Mouse (Mus musculus): ENCODE results near the gene Rin1. TPM values are rescaled to one million over a fixed set of nuclear protein-coding genes. Genes with fewer than 3 reads are reported as not detected.

Rin1 gene
- polyA plus RNA-seq, 1 experiment from 2014 or later, result 1.6 TPM

GRCm38 (mm10) chr19:5060365-5061330, 10.4 kb downstream of the Rin1 start:
- H3K27ac ChIP-seq (replicated peaks; ENCODE audit: low read depth, low read length), result no peak overlapping the region
- DNase-seq, result no peak
- H3K9me3 ChIP-seq (ENCODE audit: control insufficient read depth, low read length), result no peaks in the 10 kb centered on the region
- 51% methylated on average over 5 of the region's 5 CpGs for WGBS
- 0 out of 2 replicates have a peak, but pooled peaks cover 8% of the 10 kb centered on the region for H3K4me1 ChIP-seq (ENCODE audit: control insufficient read depth, insufficient read depth, low read length)
- H3K36me3 ChIP-seq (ENCODE audit: control insufficient read depth, insufficient read depth, low read length), result no peaks in the 10 kb centered on the region
- H3K4me3 ChIP-seq (replicated peaks; ENCODE audit: low read depth, low read length), result no peak overlapping the region
- ATAC-seq (ENCODE audit: low FRiP score, low TSS enrichment), result no peak
- no peak overlapping the region for H3K9ac ChIP-seq (replicated peaks; ENCODE audit: low read length)
- no peaks in the 10 kb centered on the region for H3K27me3 ChIP-seq (ENCODE audit: control insufficient read depth, insufficient read depth, low read length)
- no peak overlapping the region for H3K4me2 ChIP-seq (ENCODE audit: low read length)

DNA sequence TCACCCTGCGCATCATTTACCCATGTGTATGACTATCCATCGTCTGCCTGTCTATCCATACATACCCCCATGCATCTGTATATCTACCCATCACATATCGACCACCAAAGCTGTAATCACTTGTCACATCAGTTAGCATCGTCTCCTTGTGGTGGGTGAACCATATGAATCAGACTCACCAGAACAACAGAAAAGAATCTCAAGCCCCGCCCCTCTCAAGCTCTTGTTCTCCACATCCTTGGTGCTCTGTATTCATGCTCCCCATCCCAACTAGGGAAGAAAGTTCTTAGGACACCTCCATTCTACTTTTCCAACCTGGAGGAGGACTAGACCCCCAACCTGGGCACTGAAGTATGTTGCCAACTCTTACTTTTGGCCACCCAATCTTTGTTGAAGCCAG, 11.8 kb downstream of the Rin1 start:
- Histone ChIP-seq H3K4me3 (replicated peaks; ENCODE audit: low read depth, low read length) (no peak overlapping the region), H3K27ac (replicated peaks; ENCODE audit: low read depth, low read length) (no peak overlapping the region), H3K9ac (replicated peaks; ENCODE audit: low read length) (no peak overlapping the region), H3K4me1 (ENCODE audit: control insufficient read depth, insufficient read depth, low read length) (0 out of 2 replicates have a peak, but pooled peaks cover 8% of the 10 kb centered on the region), H3K36me3 (ENCODE audit: control insufficient read depth, insufficient read depth, low read length) (no peaks in the 10 kb centered on the region), H3K27me3 (ENCODE audit: control insufficient read depth, insufficient read depth, low read length) (peaks cover 3% of the 10 kb centered on the region; the same call in 1 of the 2 replicates), H3K9me3 (ENCODE audit: control insufficient read depth, low read length) (no peaks in the 10 kb centered on the region), H3K4me2 (ENCODE audit: low read length) (no peak overlapping the region)
- DNase-seq (no peak), ATAC-seq (ENCODE audit: low FRiP score, low TSS enrichment) (no peak)
- WGBS, result 83% methylated on average over 5 of the region's 5 CpGs

DNA sequence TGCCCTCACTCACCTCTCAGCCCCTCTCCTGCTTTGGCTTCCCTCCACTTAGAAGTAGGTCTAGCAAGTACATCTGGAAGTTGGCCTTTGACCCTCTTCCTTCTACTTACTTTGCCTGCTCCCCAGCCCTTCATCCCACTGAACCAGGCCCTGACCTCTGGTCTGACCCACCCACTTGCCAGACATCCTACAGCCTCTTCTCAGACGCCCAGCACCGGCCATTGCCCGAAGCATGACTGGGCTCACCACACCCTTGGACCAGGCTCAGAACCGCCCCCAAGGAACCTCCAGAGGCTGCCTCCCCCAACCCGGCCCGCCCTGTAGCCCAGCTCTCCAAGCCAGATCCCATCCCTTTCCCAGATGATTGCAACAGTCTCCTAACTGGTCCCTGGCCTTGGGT, 12.2 kb downstream of the Rin1 start:
- H3K4me3 ChIP-seq (replicated peaks; ENCODE audit: low read depth, low read length), result no peak overlapping the region

GRCm38 (mm10) chr19:5065104-5065503, 14.8 kb downstream of the Rin1 start:
- DNase-seq (no peak), ATAC-seq (ENCODE audit: low FRiP score, low TSS enrichment) (no peak)
- Histone ChIP-seq H3K36me3 (ENCODE audit: control insufficient read depth, insufficient read depth, low read length) (no peaks in the 10 kb centered on the region), H3K4me2 (ENCODE audit: low read length) (no peak overlapping the region), H3K27ac (replicated peaks; ENCODE audit: low read depth, low read length) (no peak overlapping the region), H3K9me3 (ENCODE audit: control insufficient read depth, low read length) (no peaks in the 10 kb centered on the region), H3K4me1 (ENCODE audit: control insufficient read depth, insufficient read depth, low read length) (peaks cover 16% of the 10 kb centered on the region), H3K4me3 (replicated peaks; ENCODE audit: low read depth, low read length) (no peak overlapping the region), H3K9ac (replicated peaks; ENCODE audit: low read length) (no peak overlapping the region), H3K27me3 (ENCODE audit: control insufficient read depth, insufficient read depth, low read length) (peaks cover 32% of the 10 kb centered on the region)
- WGBS, result 76% methylated on average over 7 of the region's 7 CpGs

More for the DNA sequence above, 12.2 kb downstream of the Rin1 start:
- Histone ChIP-seq H3K9ac (replicated peaks; ENCODE audit: low read length) (no peak overlapping the region), H3K27me3 (ENCODE audit: control insufficient read depth, insufficient read depth, low read length) (peaks cover 6% of the 10 kb centered on the region; the same call in 1 of the 2 replicates), H3K9me3 (ENCODE audit: control insufficient read depth, low read length) (no peaks in the 10 kb centered on the region), H3K4me2 (ENCODE audit: low read length) (no peak overlapping the region), H3K36me3 (ENCODE audit: control insufficient read depth, insufficient read depth, low read length) (no peaks in the 10 kb centered on the region), H3K27ac (replicated peaks; ENCODE audit: low read depth, low read length) (no peak overlapping the region), H3K4me1 (ENCODE audit: control insufficient read depth, insufficient read depth, low read length) (peaks cover 10% of the 10 kb centered on the region; the same call in 1 of the 2 replicates)
- ATAC-seq (ENCODE audit: low FRiP score, low TSS enrichment) (no peak), DNase-seq (no peak)
- 87% methylated on average over 6 of the region's 6 CpGs for WGBS

DNA sequence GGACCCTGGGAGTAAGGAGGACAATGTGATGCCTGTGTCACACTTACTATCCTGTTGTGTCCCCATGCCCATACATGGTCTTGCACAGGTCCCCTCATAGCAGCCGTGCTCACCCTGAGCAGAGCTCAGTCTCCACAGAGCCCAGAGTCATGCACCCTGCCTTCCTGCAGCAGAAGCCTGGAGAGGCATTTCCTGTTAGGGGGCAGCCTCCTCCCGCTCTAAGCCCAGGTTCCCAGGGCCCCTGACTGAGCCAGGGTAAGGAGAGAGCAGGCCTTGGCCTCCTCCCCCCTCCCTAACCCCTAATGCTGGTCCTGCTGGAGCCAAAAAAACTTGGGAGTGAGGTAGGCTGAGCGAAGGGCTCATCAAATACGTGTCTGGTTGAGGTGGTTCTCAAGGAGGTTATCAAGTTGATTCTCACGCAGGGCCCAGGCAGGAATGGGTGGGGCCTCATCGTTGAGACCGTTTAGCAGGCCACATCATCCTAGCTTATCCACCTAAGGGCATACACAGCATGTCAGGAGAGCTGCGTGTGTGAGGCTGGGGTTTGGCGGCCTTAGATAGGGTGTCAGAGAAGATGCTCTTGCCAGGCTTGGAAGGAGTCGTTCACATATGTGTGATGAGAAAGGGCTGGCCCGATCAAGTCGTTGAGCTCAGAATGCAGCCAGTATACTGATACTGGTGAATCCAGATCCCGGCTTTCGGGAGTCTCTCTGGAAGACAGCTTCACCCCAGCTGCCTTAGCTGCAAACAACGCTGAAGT, 16.9 kb downstream of the Rin1 start:
- Histone ChIP-seq H3K27ac (replicated peaks; ENCODE audit: low read depth, low read length) (no peak overlapping the region), H3K9me3 (ENCODE audit: control insufficient read depth, low read length) (no peaks in the 10 kb centered on the region), H3K27me3 (ENCODE audit: control insufficient read depth, insufficient read depth, low read length) (peaks cover 33% of the 10 kb centered on the region), H3K36me3 (ENCODE audit: control insufficient read depth, insufficient read depth, low read length) (no peaks in the 10 kb centered on the region), H3K4me2 (ENCODE audit: low read length) (peak overlapping the region; percentile 72), H3K4me3 (replicated peaks; ENCODE audit: low read depth, low read length) (peak overlapping the region; percentile 33), H3K4me1 (ENCODE audit: control insufficient read depth, insufficient read depth, low read length) (peaks cover 28% of the 10 kb centered on the region), H3K9ac (replicated peaks; ENCODE audit: low read length) (peak overlapping the region; percentile 57; the same call in 1 of the 2 replicates)
- DNase-seq, result no peak
- no peak for ATAC-seq (ENCODE audit: low FRiP score, low TSS enrichment)
- WGBS, result 13% methylated on average over 15 of the region's 15 CpGs

GRCm38 (mm10) chr19:5067867-5068569, 17.7 kb downstream of the Rin1 start, which contains the start of gene Cd248:
TSS of gene Cd248 (plus strand) at chr19:5068078.
- Histone ChIP-seq H3K9ac (replicated peaks; ENCODE audit: low read length) (peak within 1 kb of the TSS; percentile 57), H3K4me3 (replicated peaks; ENCODE audit: low read depth, low read length) (peak within 1 kb of the TSS; percentile 33), H3K36me3 (ENCODE audit: control insufficient read depth, insufficient read depth, low read length) (no peaks in the 10 kb centered on the region), H3K4me2 (ENCODE audit: low read length) (peak within 1 kb of the TSS; percentile 72), H3K27me3 (ENCODE audit: control insufficient read depth, insufficient read depth, low read length) (peaks cover 33% of the 10 kb centered on the region), H3K9me3 (ENCODE audit: control insufficient read depth, low read length) (no peaks in the 10 kb centered on the region), H3K4me1 (ENCODE audit: control insufficient read depth, insufficient read depth, low read length) (peaks cover 31% of the 10 kb centered on the region), H3K27ac (replicated peaks; ENCODE audit: low read depth, low read length) (no peak within 1 kb of the TSS)
- 2% methylated on average over 56 of the region's 56 CpGs for WGBS
- DNase-seq (peak; percentile 69), ATAC-seq (ENCODE audit: low FRiP score, low TSS enrichment) (no peak)

- DNase-seq (no peak), ATAC-seq (ENCODE audit: low FRiP score, low TSS enrichment) (no peak)
- peak overlapping the region; percentile 33 for H3K4me3 ChIP-seq (replicated peaks; ENCODE audit: low read depth, low read length)
- no peaks in the 10 kb centered on the region for H3K9me3 ChIP-seq (ENCODE audit: control insufficient read depth, low read length)
- no peak overlapping the region for H3K27ac ChIP-seq (replicated peaks; ENCODE audit: low read depth, low read length)
- H3K4me2 ChIP-seq (ENCODE audit: low read length), result peak overlapping the region; percentile 72
- H3K27me3 ChIP-seq (ENCODE audit: control insufficient read depth, insufficient read depth, low read length), result peaks cover 33% of the 10 kb centered on the region
- peak overlapping the region; percentile 57; the same call in 1 of the 2 replicates for H3K9ac ChIP-seq (replicated peaks; ENCODE audit: low read length)
- peaks cover 31% of the 10 kb centered on the region for H3K4me1 ChIP-seq (ENCODE audit: control insufficient read depth, insufficient read depth, low read length)
- 37% methylated on average over 21 of the region's 21 CpGs for WGBS
- no peaks in the 10 kb centered on the region for H3K36me3 ChIP-seq (ENCODE audit: control insufficient read depth, insufficient read depth, low read length)
These were observed 18.4 kb downstream of the Rin1 start for GRCm38 (mm10) chr19:5068570-5069234.

GRCm38 (mm10) chr19:5069486-5069885, 19.2 kb downstream of the Rin1 start:
- Histone ChIP-seq H3K9ac (replicated peaks; ENCODE audit: low read length) (no peak overlapping the region), H3K4me2 (ENCODE audit: low read length) (no peak overlapping the region), H3K4me1 (ENCODE audit: control insufficient read depth, insufficient read depth, low read length) (peaks cover 31% of the 10 kb centered on the region), H3K27me3 (ENCODE audit: control insufficient read depth, insufficient read depth, low read length) (peaks cover 33% of the 10 kb centered on the region), H3K9me3 (ENCODE audit: control insufficient read depth, low read length) (no peaks in the 10 kb centered on the region), H3K4me3 (replicated peaks; ENCODE audit: low read depth, low read length) (no peak overlapping the region), H3K27ac (replicated peaks; ENCODE audit: low read depth, low read length) (no peak overlapping the region), H3K36me3 (ENCODE audit: control insufficient read depth, insufficient read depth, low read length) (no peaks in the 10 kb centered on the region)
- WGBS, result 85% methylated on average over 5 of the region's 5 CpGs
- DNase-seq (no peak), ATAC-seq (ENCODE audit: low FRiP score, low TSS enrichment) (no peak)
